Mouse (Mus musculus) intestine, embryonic 15.5 days (tissue): ENCODE results near the gene Gm20388. TPM values are rescaled to one million over a fixed set of nuclear protein-coding genes. Genes with fewer than 3 reads are reported as not detected.

Experiments
- ATAC-seq: fragments of 200-750 bp; cut with Nextera tagmentation; 2 replicates; pipeline ENCODE4 v1.8.0; 2017; ENCODE audit warnings: moderate TSS enrichment, moderate library complexity
- H3K27ac ChIP-seq: fragments of 300-500 bp; sonication (generic); 2 replicates; pipeline ENCODE4 v1.5.1; 2015; ENCODE audit warnings: mild to moderate bottlenecking, inconsistent platforms
- H3K27me3 ChIP-seq: fragments of 300-500 bp; sonication (generic); replicated peaks from 2 replicates; pipeline ENCODE4 v1.6.1; 2015; ENCODE audit warnings: inconsistent platforms
- H3K36me3 ChIP-seq: fragments of 300-500 bp; sonication (generic); 2 replicates; pipeline ENCODE4 v1.6.1; 2015; ENCODE audit warnings: inconsistent platforms
- H3K4me1 ChIP-seq: fragments of 300-500 bp; sonication (generic); replicated peaks from 2 replicates; pipeline ENCODE4 v1.6.1; 2015; ENCODE audit warnings: inconsistent platforms
- H3K4me2 ChIP-seq: fragments of 300-500 bp; sonication (generic); replicated peaks from 2 replicates; pipeline ENCODE4 v1.6.1; 2015; ENCODE audit warnings: mild to moderate bottlenecking, inconsistent platforms
- H3K4me3 ChIP-seq: fragments of 300-500 bp; sonication (generic); replicated peaks from 2 replicates; pipeline ENCODE4 v1.5.1; 2015; ENCODE audit warnings: inconsistent platforms
- H3K9ac ChIP-seq: fragments of 300-500 bp; sonication (generic); 2 replicates; pipeline ENCODE4 v1.6.1; 2015; ENCODE audit warnings: inconsistent platforms
- H3K9me3 ChIP-seq: fragments of 300-500 bp; sonication (generic); 2 replicates; pipeline ENCODE4 v1.6.1; 2016; ENCODE audit warnings: inconsistent platforms
- WGBS: fragments of 180-500 bp; shearing (Covaris S2); methylation state at CpG from one replicate; pipeline ENCODE4 v1.1.7; 2015; 5-methylcytosine and 5-hydroxymethylcytosine counted together
- polyA plus RNA-seq: library from polyadenylated mRNA; unstranded; fragments of >200 nt; fragmentation: Nextera tagmentation; extraction: Ambion mirVana; gene quantifications from 2 replicates; pipeline ENCODE4 v1.2.1, GENCODE M21; 2015

Gm20388 gene
- polyA plus RNA-seq, 1 experiment from 2014 or later = not detected

DNA sequence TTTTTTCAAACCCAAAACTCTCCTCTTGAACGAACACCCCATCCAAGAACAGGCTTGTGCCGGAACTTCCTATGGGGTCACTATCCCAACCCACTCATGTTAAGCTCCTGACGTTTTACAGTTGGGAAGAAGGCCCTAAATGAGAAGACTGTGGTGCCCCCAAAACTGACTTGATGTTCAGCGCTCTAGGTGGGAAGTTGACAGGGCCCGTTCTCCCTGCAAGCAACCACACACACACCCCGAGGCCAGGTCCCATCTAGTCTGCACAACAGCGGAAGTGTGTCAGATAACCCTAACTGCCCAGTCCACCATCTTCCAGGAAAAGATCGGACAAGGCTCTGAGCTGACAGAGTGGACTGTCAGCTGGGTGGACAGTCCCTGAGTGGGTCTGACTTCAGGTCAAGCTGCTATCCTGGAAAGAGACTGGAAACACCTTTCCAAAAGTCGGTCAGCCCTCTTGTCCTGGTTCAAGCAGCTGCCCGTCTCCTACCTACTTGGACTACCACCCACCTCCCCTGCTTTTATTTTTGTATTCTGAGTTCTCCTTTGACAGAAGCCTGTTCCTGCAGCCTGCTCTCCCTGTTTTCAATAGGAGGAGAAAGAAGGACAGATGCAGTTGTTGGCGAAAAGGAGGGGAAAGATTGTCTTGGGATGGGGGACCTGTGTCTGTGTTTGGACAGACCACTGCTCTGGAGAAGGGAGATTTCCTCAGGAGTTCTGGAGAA, 1161.9 kb downstream of the Gm20388 start:
- Histone ChIP-seq H3K9ac (peak overlapping the region; percentile 24; the same call in 1 of the 2 replicates), H3K4me1 (peaks cover 28% of the 10 kb centered on the region), H3K4me3 (0 out of 2 replicates have a peak overlapping the region, but pooled peaks have one; percentile 32), H3K4me2 (peak overlapping the region; percentile 65), H3K27me3 (peaks cover 48% of the 10 kb centered on the region), H3K9me3 (no peaks in the 10 kb centered on the region), H3K27ac (peak overlapping the region; percentile 80), H3K36me3 (no peaks in the 10 kb centered on the region)
- ATAC-seq = no peak
- 41% methylated on average over 11 of the region's 11 CpGs for WGBS

DNA sequence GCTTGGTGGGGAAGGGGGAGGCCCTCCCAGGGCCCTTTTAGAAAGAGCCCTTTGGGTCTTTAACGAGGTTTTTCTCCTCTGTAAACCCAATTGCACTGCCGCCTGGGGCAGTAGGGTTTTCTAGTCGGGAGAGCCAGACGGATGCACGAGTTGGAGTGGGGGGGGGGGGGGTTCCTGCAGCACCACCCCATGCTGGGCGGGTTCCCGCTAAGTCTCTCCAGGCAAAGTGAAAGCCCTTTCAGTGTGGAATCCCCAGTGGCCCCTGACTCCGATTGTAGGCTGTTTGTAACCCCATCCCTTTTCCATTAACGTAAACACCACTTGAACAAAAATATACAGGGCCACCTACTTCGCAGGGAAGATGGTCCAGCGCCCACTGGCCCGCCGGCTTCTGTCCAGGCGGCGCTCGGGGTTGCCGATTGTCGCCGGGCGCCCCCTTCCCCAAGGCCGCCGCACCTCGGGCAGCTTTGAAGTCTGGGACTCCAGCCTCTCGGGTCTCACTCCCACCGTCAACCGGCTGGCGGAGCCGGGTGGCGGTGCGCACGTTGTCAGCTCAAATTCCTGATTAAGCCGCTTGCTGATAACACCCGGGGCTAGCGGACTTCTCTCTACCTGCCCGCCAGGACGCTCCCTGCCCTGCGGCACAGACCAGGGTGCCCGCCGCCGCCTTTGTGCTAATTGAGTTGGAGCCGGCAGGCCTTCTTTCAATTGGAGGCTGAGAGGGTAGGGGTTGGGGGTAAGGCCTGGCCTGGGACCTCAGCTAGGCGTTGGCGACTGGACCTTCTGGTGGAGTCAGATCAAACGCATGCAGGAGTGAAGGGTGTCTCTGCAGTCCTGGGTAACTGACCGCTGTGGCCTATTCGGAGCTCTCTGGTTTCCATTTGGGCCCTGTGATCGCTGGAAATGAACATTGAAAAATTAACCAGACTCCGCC, 1162.8 kb downstream of the Gm20388 start:
- Histone ChIP-seq H3K9me3 (no peaks in the 10 kb centered on the region), H3K27me3 (peaks cover 54% of the 10 kb centered on the region), H3K4me3 (peak overlapping the region; percentile 32), H3K4me2 (peak overlapping the region; percentile 65), H3K9ac (peak overlapping the region; percentile 58), H3K36me3 (no peaks in the 10 kb centered on the region), H3K27ac (peak overlapping the region; percentile 80), H3K4me1 (peaks cover 28% of the 10 kb centered on the region)
- 3% methylated on average over 48 of the region's 48 CpGs for WGBS
- peak; percentile 30; the same call in 1 of the 2 replicates for ATAC-seq

DNA sequence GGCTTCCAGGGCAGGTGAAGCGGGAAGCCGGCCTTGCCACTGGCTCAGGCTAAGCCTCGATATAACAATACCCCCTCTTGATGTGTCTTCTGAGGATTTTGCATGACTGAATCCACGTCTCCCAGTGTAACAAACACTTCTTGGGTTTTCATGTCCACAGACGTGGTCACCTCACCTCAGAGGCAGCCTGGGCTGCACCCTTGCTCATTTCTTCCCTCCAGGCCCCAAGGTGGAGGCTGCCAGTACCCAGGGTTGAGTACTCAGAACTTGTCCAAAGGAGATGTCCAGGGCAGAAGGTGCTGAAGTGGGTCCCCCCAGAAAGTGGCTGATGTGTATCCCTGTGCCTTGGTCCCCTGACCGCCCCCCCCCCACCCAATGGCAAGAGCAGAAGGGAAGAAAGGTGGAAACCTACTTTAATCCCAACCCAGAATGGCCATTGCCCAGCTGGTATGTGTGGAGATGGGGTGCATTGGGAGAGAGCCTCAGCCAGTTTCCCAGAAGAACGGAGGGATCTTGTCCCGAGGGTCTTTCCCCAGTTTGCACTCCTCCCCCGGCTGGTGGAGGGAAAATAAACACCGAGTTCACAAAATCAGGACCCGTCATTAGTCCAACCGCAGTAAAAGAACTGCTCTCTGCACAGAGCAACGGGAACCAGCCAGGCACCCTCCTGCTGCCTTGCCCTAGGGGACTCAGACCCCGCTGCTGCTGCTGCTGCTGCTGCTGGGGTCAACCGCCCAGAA, 1163.6 kb downstream of the Gm20388 start:
- Histone ChIP-seq H3K4me3 (peak overlapping the region; percentile 32), H3K4me1 (peaks cover 28% of the 10 kb centered on the region), H3K27ac (peak overlapping the region; percentile 80), H3K4me2 (peak overlapping the region; percentile 65), H3K9me3 (no peaks in the 10 kb centered on the region), H3K27me3 (peaks cover 62% of the 10 kb centered on the region), H3K9ac (peak overlapping the region; percentile 58), H3K36me3 (no peaks in the 10 kb centered on the region)
- no peak for ATAC-seq
- 10% methylated on average over 15 of the region's 15 CpGs for WGBS

GRCm38 (mm10) chr8:121074848-121075145, 1164.2 kb downstream of the Gm20388 start:
- Histone ChIP-seq H3K36me3 (no peaks in the 10 kb centered on the region), H3K9ac (peak overlapping the region; percentile 58), H3K27me3 (peaks cover 66% of the 10 kb centered on the region), H3K4me3 (peak overlapping the region; percentile 32), H3K4me1 (peaks cover 28% of the 10 kb centered on the region), H3K27ac (peak overlapping the region; percentile 80), H3K9me3 (no peaks in the 10 kb centered on the region), H3K4me2 (peak overlapping the region; percentile 65)
- ATAC-seq = no peak
- 2% methylated on average over 10 of the region's 10 CpGs for WGBS

GRCm38 (mm10) chr8:121075936-121076335, 1165.3 kb downstream of the Gm20388 start:
- no peak for ATAC-seq
- 17% methylated on average over 13 of the region's 13 CpGs for WGBS
- Histone ChIP-seq H3K36me3 (no peaks in the 10 kb centered on the region), H3K27me3 (peaks cover 78% of the 10 kb centered on the region), H3K9me3 (no peaks in the 10 kb centered on the region), H3K4me2 (peak overlapping the region; percentile 65), H3K27ac (peak overlapping the region; percentile 72), H3K4me3 (peak overlapping the region; percentile 7), H3K9ac (peak overlapping the region; percentile 58; the same call in 1 of the 2 replicates), H3K4me1 (peaks cover 17% of the 10 kb centered on the region)

DNA sequence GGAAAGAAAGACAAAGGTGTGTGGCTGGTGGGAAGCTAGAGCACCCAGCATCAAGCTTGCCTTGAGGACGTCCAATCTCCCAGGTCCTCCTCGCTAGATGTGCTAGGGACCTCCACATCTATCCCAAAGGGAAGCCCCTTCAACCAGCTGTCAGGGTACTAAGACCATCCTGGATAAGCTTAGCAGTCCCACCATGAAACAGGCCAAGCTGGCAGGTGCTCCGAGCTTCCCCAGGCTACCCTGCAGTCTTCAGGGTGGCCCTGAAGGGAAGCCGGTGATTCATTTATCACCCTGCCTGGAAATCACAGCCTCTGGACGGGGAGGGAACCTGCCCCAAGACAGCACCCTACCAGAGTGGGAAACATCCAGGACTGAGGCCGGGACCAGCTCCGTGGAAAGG, 1165.9 kb downstream of the Gm20388 start:
- Histone ChIP-seq H3K9ac (peak overlapping the region; percentile 20), H3K9me3 (no peaks in the 10 kb centered on the region), H3K4me3 (0 out of 2 replicates have a peak overlapping the region, but pooled peaks have one; percentile 4), H3K36me3 (no peaks in the 10 kb centered on the region), H3K4me1 (peaks cover 11% of the 10 kb centered on the region), H3K27ac (peak overlapping the region; percentile 72), H3K4me2 (peak overlapping the region; percentile 65), H3K27me3 (peaks cover 73% of the 10 kb centered on the region)
- ATAC-seq = no peak
- WGBS = 27% methylated on average over 7 of the region's 7 CpGs

DNA sequence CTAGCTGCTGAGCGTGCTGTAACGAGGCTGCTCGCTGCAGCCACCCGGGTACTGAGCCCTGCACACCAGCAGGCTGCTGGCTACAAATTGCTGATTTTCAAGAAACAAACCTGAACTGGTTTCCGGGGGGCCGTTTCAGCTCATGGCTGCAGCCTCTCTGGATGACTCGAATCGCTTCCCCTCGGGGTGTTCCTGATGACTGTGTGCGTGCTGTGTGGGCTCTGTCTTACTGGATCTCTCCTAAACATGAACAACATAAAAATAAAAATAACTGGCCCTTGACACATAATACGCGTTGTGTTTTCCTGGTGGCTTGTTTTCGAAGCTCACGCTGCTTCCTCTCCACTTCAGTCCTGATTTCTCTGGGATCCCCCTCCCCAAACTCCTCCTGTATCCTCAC, 1168.1 kb downstream of the Gm20388 start:
- no peaks in the 10 kb centered on the region for H3K9me3 ChIP-seq
- H3K27me3 ChIP-seq = peaks cover 82% of the 10 kb centered on the region
- peak overlapping the region; percentile 55 for H3K9ac ChIP-seq
- H3K4me3 ChIP-seq = peak overlapping the region; percentile 68
- H3K4me1 ChIP-seq = peaks cover 2% of the 10 kb centered on the region
- no peak for ATAC-seq
- peak overlapping the region; percentile 87 for H3K4me2 ChIP-seq
- WGBS = 17% methylated on average over 14 of the region's 14 CpGs
- peak overlapping the region; percentile 98; the same call in 1 of the 2 replicates for H3K27ac ChIP-seq
- H3K36me3 ChIP-seq = no peaks in the 10 kb centered on the region

DNA sequence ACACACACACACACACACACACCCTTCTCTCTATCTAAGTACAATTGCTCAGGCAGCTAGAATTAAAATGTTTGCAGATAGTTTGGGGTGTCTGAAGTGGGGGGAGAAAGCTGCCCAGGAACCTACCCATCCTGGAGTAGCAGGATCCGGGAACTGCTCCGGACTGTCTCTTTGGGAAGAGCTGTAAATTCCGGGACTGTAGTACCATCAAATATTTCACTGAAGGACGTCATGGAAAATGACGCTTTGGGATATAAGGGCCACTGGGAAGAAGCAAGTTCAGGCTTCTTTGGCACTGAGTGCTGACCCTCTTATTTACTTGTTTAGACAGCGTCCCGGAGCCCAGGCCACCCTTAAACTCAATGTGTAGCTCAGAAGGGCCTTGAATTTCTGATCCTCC, 1168.6 kb downstream of the Gm20388 start:
- Histone ChIP-seq H3K4me2 (peak overlapping the region; percentile 87), H3K36me3 (no peaks in the 10 kb centered on the region), H3K9ac (peak overlapping the region; percentile 55; the same call in 1 of the 2 replicates), H3K27me3 (peaks cover 82% of the 10 kb centered on the region), H3K27ac (peak overlapping the region; percentile 98), H3K9me3 (no peaks in the 10 kb centered on the region), H3K4me3 (peak overlapping the region; percentile 68), H3K4me1 (no peaks in the 10 kb centered on the region)
- ATAC-seq = no peak
- 11% methylated on average over 7 of the region's 7 CpGs for WGBS

DNA sequence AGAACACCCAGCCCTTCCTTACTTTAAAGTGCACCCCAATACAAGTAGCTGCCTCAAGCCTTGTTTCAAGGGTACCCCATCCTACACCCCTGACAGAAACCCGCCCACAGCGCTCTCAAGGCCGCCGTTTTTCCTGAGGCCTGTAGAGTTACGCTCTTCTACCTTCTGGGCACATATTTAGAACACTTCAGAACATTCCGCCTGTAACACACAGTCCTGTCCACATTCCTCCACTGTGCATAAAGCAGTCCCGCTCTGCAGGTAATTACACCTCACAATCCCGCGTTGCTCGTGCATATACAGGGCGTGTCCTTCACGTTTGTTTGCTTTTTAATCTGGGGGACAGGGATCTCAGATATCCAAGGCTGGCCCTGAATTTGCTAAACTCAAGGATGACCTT, 1169.3 kb downstream of the Gm20388 start:
- peak overlapping the region; percentile 87 for H3K4me2 ChIP-seq
- peak overlapping the region; percentile 76 for H3K9ac ChIP-seq
- H3K4me3 ChIP-seq = peak overlapping the region; percentile 68
- WGBS = 12% methylated on average over 12 of the region's 12 CpGs
- H3K9me3 ChIP-seq = no peaks in the 10 kb centered on the region
- H3K27me3 ChIP-seq = peaks cover 82% of the 10 kb centered on the region
- peak overlapping the region; percentile 98 for H3K27ac ChIP-seq
- H3K4me1 ChIP-seq = 0 out of 2 replicates have a peak, but pooled peaks cover 2% of the 10 kb centered on the region
- no peak for ATAC-seq
- no peaks in the 10 kb centered on the region for H3K36me3 ChIP-seq

DNA sequence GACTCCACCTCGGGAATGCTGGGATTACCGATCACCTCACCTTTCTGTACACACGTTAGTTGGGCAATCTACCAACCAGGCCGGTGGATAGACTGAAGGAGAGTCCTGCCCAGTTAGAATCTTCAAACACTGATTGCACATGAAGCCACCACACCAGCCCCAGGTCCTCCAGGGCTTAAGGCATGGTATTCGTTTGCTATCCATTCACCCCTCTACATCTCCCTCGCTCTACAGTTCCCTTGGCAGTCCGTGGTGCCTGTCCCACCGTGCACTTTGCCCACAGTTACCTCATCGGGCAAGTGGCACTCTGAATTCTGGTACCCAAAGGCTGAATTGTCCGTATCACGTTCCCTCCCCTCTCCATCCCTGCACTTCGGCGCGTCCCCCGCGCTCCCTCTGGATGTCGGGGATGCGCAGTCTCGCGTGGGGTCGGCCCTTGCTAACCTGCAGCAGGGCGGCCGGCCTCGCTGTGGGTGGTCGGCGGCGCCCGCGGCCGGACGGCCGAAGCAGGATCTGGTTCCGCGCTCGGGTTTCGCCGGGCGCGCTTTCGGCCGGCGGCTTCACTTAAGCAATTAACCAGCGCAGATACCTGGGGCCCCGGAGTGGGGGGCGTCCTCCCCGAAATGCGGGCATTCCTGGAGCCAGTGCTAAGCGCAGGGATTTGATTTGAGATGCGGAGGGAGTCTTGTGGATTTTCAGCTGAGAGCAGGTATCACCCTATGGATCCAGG, 1169.9 kb downstream of the Gm20388 start:
- peak overlapping the region; percentile 68 for H3K4me3 ChIP-seq

DNA sequence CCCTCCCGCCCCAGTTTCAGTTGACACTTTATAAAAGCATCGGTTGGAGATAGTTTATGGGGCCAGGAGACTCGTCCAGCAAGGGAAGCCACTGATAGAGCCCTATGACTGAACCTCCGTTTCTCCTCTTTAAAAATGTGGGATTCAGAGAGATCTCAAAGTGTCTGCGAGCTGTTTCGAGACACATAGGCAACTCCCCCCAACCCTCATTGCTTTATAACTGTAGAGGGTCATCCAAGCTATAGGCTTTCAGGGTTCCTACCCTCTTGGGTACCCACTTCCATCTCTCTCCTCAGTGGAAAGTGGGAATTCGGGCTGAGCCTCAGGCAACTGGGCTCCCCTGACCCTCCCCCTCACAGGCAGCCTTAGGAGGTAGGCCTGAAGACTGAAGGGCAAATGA, 1170.8 kb downstream of the Gm20388 start:
- Histone ChIP-seq H3K4me1 (0 out of 2 replicates have a peak, but pooled peaks cover 2% of the 10 kb centered on the region), H3K9ac (peak overlapping the region; percentile 76), H3K4me3 (peak overlapping the region; percentile 68), H3K4me2 (peak overlapping the region; percentile 87), H3K27ac (peak overlapping the region; percentile 98), H3K9me3 (no peaks in the 10 kb centered on the region), H3K27me3 (peaks cover 90% of the 10 kb centered on the region), H3K36me3 (no peaks in the 10 kb centered on the region)
- 6% methylated on average over 7 of the region's 7 CpGs for WGBS
- no peak for ATAC-seq

More for the DNA sequence above, 1169.9 kb downstream of the Gm20388 start:
- Histone ChIP-seq H3K9ac (peak overlapping the region; percentile 76), H3K4me2 (peak overlapping the region; percentile 87), H3K36me3 (no peaks in the 10 kb centered on the region), H3K27ac (peak overlapping the region; percentile 98), H3K9me3 (no peaks in the 10 kb centered on the region), H3K4me1 (0 out of 2 replicates have a peak, but pooled peaks cover 2% of the 10 kb centered on the region), H3K27me3 (peaks cover 87% of the 10 kb centered on the region)
- WGBS = under 1% methylated on average over 49 of the region's 49 CpGs
- no peak for ATAC-seq
